Mouse (Mus musculus): ENCODE results near the gene Ccnyl1. TPM values are rescaled to one million over a fixed set of nuclear protein-coding genes. Genes with fewer than 3 reads are reported as not detected.

Ccnyl1 gene
- total RNA-seq, 2 experiments from 2014 or later, result 21.9 to 27.4 TPM

DNA sequence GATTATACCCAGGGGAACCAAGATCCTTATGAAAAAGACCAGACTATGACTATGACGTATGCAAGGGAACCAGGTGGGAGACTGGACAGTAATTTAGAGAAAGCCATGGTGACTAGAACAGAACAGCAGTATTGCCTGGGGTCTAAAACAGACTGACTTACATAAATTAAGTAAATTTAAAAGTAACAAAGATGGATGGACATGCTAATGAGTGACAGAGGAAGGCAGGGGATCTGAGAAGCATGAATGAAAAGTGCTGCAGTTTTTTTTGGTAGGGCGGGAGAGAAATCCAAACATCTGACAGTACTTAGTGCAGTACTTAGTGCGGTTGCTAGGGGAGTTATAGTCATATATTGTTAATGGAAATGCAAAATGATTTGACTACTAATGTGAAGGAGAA, 4.9 kb downstream of the Ccnyl1 start:
- DNase-seq (ENCODE audit: low spot score in 2 of 2), result no peak

DNA sequence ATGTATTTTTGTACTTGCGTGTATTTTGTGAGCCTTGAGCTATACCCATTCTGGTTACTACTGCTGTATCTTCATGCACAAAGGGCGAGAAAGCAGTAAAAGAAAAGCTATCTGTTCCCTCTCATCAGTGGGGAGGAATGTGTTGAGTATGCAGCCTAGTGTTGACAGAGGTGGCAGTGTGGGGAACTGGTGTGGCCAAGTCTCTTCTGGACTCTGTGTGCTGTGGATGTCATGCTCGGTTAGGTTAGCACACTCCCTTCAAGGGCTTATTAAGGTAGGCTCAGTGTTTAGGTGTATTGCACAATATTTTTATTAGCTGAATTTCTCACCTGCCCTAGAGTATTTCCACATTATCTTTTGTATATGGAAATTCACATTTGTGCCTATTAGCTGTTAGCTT, 11.5 kb downstream of the Ccnyl1 start:
- DNase-seq (ENCODE audit: low spot score in 2 of 2), result no peak

DNA sequence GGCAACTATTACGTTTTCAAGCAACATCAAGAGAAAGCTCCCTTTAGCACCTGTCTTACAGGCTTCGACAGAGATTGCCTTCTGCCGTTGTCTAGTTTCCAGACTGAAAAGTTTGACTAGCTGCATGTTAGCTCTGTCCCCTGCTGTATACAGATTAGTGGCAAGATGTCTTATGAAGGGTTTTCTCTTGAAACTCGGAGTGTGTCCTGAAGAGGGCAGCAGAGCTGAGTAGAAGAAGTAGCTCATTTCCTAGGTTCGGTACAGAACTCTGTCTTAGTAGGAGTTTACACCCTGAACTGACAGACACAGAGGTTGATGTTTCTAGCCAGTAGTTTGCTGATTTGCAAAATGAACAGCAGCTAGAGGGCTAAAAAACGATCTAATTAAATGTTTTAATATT, 15.0 kb downstream of the Ccnyl1 start:
- peak in 1 of 2 experiments; percentile 45 for DNase-seq (ENCODE audit: low spot score in 2 of 2)

DNA sequence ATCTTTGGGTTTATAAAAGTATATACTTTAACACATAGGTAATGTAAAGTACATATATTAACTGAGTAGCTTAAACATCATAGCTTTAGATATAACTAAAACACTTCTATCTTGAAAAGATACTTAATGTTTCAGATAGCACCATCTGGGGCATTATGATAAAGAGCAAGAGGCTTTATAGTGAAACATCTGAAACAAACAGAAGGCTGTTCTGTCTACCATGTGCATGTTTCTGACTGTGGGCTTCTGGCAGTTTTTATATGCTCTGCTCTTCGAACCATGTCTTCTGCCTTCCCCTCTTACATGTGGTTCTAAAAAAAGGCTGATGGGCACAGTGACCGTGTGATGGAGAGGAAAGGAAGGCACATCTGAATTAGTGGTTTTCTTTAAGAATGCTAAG, 16.4 kb downstream of the Ccnyl1 start:
- DNase-seq (ENCODE audit: low spot score in 2 of 2), result no peak

DNA sequence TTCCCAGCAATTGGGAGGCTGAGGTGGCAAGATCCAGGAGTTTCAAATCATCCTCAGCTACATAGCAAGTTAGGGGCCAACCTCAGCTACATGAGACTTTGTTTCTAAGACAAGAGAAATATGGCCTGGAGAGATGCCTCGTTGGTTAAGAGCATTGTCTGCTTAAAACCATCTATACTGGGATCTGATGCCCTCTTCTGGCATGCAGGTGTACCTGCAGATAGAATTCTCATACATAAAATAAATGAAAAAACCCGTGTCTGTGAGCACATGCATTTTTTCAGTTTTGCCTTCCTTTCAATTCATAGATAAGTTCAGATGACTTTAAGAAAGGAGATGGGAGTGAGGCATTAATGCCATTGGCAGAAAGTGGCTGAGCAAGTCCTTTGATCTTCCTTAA, 19.6 kb downstream of the Ccnyl1 start:
- no peak for DNase-seq (ENCODE audit: low spot score in 2 of 2)

DNA sequence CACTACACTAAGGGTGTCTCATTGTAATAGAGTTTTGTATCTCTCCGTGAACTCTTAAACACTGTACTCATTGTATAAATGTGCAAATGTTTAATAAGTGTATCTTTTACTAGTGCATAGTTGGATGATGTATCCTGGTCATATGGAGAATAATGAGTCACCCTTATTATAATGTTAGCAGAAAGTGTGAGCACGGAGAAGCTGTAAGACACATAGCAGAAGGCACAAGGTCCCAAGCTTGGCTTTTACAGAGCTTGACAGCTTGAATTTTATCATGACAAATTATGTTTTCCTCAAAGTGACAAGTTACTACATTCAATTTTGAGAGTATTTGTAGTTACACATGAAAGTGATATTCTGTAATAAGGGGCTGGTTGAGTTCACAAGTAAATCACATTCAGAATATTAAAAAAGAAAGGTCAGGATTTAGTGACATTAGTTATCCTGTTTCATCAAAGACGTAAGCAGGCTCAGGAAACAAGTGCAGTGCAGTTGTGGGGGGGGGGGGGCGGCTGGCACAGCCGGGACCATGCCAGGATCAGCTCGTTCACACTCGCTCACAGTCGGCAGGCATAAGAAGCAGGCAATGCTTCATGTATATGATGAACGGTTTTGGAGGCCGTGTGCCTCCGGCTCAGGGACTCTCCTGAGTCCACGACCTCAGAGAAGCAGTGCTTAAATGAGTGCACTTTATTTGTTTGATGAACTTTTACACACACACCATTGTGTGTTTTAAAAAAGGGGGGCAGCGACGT, 21.9 kb downstream of the Ccnyl1 start:
- DNase-seq (ENCODE audit: low spot score in 2 of 2), result no peak

DNA sequence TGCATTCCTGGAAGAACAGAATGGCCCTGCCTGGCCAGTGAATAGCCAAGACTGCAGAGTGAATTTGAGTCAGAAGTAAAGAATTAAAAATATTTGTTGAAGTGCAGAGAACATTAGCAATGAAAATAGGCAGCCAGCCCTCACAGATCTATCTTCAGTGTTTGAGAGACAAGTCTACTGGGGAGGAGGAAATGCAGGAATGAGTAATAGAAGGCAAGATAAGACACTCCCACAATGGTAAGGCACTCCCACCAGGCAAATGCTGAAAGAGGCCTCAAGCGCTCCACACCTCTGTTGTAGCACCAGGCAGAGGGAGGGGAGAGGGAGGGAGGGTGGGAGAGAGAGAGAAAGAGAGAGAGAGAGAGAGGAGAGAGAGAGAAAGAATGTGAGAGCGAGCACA, 25.2 kb downstream of the Ccnyl1 start:
- DNase-seq (ENCODE audit: low spot score in 2 of 2), result no peak

DNA sequence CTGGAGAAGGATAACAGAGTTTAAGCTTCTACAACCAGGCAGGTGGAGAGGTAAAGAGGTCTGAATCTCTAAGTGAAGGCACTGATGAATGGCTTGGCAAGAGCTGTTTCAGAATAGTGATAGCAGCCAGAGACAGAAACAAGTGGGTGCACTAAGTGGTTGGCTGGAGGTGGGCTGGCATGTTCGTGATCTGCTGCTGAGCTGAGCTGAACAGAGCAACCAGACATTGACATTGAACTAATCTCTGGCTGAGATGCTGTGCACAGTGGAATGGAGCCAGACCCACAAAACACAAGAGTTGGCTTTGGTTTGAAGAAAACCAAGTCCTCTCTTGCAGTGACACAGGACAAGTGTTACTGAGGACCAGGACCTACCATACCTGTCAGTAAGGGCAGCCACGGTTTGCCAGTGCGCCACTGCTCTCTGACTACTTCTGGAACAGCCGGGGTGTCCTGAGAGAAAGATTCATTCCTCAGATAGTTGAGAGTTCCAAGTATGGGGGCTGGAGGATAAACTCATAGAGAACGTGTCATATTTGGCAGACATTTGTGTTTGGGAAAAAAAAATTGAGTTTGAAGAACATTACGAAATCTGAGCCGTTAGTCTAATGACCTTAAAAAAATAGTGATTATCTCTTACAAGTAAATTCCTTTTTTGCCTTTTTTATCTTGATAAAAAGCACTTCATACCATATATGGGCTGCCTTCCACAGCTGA, 26.5 kb downstream of the Ccnyl1 start:
- no peak for DNase-seq (ENCODE audit: low spot score in 2 of 2)

DNA sequence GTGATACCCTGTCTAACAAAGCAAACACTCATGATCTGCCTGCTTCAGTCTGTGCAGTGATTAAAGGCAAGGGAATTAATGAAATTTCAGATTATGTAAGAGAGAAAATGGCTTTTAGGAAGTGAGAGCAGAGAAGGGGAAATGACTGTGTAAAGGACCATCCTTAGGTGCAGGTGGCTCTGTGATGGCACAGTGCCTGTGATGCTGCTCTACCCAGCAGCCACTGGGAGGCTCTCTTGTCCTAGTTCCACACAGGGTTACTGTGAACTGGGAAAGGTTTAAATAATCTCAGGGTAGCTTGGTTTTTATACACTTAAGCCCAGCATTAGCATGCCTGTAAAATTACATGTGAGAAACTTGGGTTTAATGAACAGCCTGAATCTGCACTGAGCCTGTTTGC, 27.2 kb downstream of the Ccnyl1 start:
- DNase-seq (ENCODE audit: low spot score in 2 of 2), result peak in 1 of 2 experiments; percentile 37

DNA sequence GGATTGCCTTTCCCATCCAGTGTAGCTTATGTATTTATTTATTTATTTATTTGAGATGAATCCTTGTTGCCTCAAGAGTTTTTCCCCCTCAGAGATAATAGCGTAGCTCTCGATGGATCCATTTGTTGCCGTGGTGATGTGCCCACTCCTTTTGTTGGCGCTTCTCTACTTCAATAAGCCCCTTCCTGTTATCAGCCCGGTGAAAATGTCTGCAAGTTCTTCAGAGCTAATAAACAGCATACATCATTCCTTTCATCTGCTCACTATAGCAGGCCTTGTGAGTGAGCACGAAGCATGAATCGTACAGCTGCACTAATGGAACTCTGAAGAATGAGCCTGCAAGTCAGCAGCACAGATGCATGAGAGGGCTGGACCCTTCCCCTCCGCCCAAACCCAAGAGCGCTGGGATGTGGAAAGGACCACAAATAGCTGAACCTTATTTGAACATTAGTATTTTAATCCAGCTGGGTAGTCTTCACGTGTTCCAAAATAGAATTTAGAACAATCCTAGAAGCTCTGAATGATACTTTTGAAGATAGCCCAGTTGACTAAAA, 30.9 kb downstream of the Ccnyl1 start:
- no peak for DNase-seq (ENCODE audit: low spot score in 2 of 2)

DNA sequence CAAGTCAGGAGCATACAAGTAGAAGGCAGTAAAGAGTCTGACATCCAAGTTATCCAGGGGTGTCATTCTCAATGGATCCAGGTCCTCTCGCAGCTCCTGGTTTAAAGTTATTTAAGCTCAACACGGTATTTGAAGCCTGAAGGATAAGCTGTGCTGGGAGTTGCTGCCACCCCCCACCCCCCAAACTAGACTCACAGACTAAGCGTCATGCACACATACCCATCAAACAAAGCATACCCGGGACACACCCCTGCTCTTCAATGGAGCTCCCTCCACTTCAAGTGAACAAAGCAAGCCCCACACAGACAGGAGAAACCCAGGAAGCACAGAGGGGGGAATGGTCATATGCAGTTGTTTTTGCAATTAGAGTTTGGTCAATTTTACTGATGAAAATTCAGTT, 39.8 kb downstream of the Ccnyl1 start:
- DNase-seq (ENCODE audit: low spot score in 2 of 2), result no peak

DNA sequence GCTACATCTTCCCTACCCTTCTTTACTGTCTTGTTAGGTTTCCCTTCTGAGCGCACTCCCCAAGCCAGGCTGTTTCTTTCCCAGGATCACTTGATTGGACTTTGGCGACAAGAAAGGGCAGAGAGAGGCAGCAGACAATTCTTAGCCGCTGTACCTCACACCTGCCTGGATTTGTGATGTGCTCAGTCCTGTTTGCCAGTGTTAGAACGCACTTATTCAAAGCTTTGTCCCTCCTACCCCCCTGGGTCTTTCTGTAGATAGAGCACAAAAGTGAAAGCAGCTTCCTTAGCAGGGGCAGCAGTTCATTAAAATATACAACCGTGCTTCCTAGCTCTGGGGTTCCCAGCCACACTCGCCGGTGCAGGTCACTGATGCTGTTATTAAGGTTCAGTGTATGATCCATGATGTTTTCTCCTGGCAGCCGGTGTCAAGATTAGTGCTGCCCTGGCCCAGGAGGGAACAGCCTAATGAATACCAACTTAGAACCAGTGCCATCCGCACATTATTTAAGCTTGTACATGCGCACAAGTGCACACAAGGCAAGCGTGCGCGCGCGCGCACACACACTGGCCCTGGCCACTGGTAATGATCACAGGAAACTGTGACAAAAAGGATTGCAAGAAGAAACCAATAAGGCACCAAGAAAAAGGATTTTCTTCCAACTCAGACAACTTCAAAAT, 41.2 kb downstream of the Ccnyl1 start:
- no peak for DNase-seq (ENCODE audit: low spot score in 2 of 2)

DNA sequence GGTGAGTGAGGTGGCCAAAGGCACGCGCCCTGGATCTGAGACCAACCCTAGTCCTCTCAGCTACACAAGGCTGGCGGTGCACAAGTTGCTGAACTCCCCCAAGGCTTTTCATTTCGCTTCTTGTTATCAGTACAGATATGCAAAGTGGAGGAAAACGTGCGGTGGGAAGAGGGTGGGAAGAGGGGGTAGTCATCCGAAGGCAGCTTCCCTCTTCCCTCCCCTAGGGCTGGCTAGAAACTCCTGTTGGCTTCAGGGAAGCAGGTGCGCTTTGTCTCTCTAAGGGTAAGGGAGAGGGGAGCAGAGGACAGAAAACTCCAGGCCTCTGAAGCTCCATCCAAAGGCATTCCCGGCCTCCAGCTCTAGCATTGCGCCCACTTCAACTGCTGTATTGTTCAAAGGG, 41.9 kb downstream of the Ccnyl1 start:
- DNase-seq (ENCODE audit: low spot score in 2 of 2), result no peak

DNA sequence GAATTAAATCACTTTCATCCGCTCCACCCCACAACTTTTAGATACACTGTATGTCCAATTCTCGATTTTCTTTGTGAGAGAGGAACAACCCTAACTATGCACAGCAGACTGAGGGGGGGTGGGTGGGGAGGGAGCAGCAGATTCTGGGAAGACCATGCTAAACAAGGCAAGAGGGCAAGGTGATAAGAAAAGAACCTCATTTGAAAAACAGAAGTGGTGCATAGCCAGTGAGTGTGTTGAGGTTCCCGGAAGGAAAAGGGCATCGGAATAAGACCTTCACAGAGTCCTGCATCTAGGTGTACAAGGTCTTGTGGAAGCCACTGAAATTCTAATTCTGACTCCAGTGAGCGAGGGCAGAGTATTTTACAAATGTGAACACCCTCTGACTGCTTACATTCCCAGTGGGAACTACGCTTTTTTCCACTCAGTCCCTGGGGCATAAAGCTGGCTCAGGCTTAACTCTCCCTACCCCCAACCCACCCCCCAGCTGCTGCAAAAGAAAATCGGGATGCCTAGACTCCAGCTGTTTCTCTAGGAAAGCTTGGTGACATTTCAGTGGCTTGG, 42.5 kb downstream of the Ccnyl1 start:
- no peak for DNase-seq (ENCODE audit: low spot score in 2 of 2)

DNA sequence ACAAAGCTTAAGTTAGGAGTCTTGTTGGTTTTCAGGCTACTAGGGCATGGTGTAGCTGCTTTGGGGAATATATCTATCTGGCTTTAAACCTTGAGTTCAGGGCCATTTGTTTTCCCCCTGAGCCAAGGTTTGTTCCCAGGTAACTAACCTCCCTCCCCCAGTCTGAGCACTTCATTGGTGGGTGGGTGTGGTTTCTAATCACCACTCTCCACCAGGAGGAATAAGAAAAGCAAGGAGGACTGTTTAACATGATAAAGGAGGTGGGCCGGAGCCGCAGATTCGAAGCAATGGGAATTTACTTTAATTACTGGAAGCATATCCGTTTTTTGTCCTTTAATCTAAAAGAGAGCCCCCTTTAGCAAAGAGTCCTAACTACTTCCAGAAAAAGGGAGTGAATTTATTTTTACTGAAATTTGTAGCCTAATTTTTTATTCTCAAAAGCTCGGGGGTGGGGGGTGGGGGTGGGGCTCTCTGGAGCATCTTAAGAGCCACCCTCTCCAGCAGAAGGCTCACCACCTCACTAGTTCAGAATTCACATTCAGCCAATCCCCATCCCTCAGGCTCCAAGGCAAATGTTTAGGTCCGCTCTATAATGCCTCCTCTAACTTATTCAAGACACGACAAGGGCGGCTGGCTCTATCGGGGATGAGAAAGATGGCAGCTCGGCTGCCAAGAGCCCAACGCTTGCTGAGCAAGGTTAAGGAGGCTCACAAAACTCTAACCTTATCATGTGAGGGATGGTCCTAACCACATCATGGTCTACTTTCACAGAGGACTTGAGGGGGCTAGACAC, 43.4 kb downstream of the Ccnyl1 start:
- DNase-seq (ENCODE audit: low spot score in 2 of 2), result no peak

DNA sequence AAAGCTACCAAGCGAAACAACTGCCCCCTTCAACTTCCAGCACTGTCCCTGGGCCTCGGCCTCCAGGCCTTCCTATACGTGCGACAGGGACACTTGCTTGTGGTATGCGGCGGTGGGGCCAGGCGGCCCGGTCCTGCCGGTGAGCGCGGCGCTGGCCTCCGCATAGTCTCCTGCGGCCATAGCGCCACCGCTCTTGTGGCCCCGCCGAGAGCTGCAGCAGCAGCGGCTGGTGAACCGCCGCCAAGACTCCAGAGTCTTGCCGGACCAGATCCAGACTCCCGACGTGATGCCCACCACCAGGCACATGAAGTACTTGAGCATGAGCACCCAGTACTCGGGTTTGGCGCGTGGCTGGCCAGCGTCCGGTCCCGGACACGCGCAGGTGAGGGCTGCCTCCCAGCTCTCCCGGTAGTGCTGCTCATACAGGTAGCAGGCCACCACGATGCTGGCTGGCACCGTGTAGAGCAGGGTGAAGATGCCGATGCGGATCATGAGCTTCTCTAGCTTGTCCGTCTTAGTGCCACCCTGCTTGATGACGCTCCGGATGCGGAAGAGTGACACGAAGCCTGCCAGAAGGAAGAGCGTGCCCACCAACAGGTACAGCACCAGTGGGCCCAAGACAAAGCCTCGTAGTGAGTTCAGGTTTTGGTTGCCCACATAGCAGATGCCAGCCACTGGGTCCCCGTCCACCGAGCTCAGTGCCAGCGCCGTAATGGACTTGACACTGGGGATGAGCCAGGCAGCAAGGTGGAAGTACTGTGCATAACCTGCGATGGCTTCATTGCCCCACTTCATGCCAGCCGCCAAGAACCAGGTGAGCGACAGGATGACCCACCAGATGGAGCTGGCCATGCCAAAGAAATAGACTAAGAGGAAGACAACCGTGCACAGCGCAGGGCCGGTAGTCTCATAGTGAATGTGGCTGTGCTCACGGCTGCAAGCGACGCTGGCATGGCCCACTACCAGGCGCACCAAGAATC, 44.8 kb downstream of the Ccnyl1 start:
- DNase-seq (ENCODE audit: low spot score in 2 of 2), result peak in 1 of 2 experiments; percentile 20

DNA sequence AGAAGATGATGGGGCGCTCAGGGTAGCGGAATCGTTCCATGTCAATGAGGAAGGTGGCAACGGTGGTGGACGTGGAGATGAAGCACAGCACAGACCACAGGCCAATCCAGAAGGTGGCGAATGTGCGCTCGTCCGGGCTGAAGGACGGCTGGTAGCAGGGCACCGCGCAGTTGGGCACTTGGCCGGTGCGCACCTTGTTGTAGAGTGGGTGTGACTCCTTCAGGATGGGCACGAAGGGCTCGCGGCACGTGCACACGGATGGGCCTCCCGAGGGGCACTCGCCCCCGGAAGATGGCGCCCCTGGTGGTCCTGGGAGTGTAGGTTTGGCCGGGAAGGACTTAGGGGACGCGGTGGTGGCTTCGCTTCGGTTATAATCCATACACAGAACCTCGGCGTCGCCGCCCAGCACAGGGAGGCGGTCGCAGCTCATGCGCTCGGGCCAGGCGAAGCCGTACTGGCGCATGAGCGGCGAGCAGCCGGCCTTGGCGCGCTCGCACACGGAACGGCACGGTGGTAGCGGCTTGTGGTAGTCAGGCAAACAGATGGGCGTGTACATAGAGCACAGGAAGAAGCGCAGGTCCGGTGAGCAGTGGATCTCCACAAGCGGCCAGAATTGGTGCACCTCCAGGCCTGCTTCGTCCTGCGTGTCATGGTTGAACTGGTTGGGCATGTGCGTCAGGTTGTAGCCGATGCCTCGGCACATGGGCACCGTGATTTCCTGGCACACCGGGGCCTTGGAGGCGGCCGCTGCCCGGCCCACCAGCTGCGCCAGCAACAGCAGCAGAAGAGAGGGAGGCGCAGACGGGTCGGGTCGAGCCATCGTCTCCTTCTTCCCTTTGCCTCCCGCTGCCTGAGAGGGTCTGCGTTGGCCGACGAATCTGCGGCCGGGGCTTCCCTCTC, 45.8 kb downstream of the Ccnyl1 start:
- DNase-seq (ENCODE audit: low spot score in 2 of 2), result peak; percentile 35 to 57

DNA sequence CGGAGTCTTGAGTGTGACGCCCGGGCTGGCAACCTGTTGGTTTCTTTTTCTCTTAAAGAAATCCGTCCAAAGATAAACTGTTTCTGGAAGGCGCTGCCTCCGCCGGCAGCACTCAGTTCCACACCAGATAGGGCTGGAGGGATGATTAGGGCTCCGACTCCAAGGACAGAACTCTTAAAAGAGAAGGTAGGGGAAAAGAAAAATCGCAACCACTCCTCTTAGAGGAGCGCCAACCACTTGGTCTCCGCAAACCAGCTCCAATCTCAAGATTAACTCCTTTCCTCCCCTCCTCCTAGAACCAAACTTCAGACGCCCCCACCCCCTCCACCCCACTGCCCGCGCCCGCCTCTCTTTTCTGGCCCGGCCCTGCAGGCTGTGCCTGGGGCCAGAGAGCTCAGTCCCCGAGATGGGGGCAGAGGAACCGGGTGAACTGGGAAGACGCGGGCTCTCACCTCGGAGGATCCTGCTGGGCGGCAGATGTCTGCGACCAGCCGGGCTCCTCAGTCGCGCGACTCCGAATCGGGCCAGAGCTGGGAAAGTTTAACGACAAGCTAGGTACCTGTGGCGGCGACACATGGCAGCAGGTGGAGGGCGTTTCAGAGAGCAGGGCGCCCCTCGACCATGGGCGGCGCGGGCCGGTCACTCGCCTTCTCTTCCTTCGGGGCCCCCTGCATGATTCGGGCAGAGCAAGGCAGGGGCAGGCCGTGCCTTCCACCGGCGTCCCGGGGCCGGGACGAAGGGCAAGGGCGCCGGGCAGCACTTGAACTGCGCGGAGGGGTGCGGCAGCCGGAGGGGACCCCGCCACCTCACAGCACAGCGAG, 46.6 kb downstream of the Ccnyl1 start:
- peak in 1 of 2 experiments; percentile 45 for DNase-seq (ENCODE audit: low spot score in 2 of 2)
